Mouse (Mus musculus) liver, embryonic 15.5 days (tissue): ENCODE results near the gene Myo1c. TPM values are rescaled to one million over a fixed set of nuclear protein-coding genes. Genes with fewer than 3 reads are reported as not detected.
A peak's percentile ranks its signal among the peaks of the same experiment; 100 is the strongest.

Source experiments
- ATAC-seq: fragments of 200-750 bp; cut with Nextera tagmentation; 2 replicates; pipeline ENCODE4 v1.8.0; 2017; ENCODE audit warnings: moderate number of reproducible peaks, mild to moderate bottlenecking, moderate library complexity; ENCODE audit not compliant: insufficient read depth
- H3K27ac ChIP-seq: fragments of 300-500 bp; sonication (generic); replicated peaks from 2 replicates; pipeline ENCODE4 v1.5.1; 2015; ENCODE audit warnings: mild to moderate bottlenecking, inconsistent platforms
- H3K27me3 ChIP-seq: fragments of 300-500 bp; sonication (generic); 2 replicates; pipeline ENCODE4 v1.6.1; 2015; ENCODE audit warnings: mild to moderate bottlenecking, inconsistent platforms
- H3K36me3 ChIP-seq: fragments of 300-500 bp; sonication (generic); replicated peaks from 2 replicates; pipeline ENCODE4 v1.6.1; 2015; ENCODE audit warnings: moderate library complexity, mild to moderate bottlenecking, inconsistent platforms
- H3K4me1 ChIP-seq: fragments of 300-500 bp; sonication (generic); replicated peaks from 2 replicates; pipeline ENCODE4 v1.6.1; 2015; ENCODE audit warnings: inconsistent platforms
- H3K4me2 ChIP-seq: fragments of 300-500 bp; sonication (generic); 2 replicates; pipeline ENCODE4 v1.6.1; 2015; ENCODE audit warnings: moderate library complexity, mild to moderate bottlenecking, inconsistent platforms
- H3K4me3 ChIP-seq: fragments of 300-500 bp; sonication (generic); replicated peaks from 2 replicates; pipeline ENCODE4 v1.5.1; 2015; ENCODE audit warnings: mild to moderate bottlenecking, inconsistent platforms
- H3K9ac ChIP-seq: fragments of 300-500 bp; sonication (generic); 2 replicates; pipeline ENCODE4 v1.6.1; 2015; ENCODE audit warnings: moderate library complexity, mild to moderate bottlenecking, inconsistent platforms
- H3K9me3 ChIP-seq: fragments of 300-500 bp; sonication (generic); replicated peaks from 2 replicates; pipeline ENCODE4 v1.6.1; 2016; ENCODE audit warnings: inconsistent platforms
- WGBS: fragments of 180-500 bp; shearing (Covaris S2); methylation state at CpG from one replicate; pipeline ENCODE4 v1.1.7; 2015; ENCODE audit warnings: mixed read lengths; ENCODE audit not compliant: insufficient replicate concordance; 5-methylcytosine and 5-hydroxymethylcytosine counted together
- polyA plus RNA-seq: library from polyadenylated mRNA; unstranded; fragments of >200 nt; fragmentation: Nextera tagmentation; extraction: Ambion mirVana; gene quantifications from 2 replicates; pipeline ENCODE4 v1.2.1, GENCODE M21; 2015

Gene Myo1c
- polyA plus RNA-seq, 1 experiment from 2014 or later: 20.6 TPM

GRCm38 (mm10) chr11:75649155-75649561 lies 1.1 kb upstream of the Myo1c start:
- Histone ChIP-seq H3K4me3 (no peak overlapping the region), H3K9me3 (no peaks in the 10 kb centered on the region), H3K4me2 (no peak overlapping the region), H3K4me1 (peaks cover 66% of the 10 kb centered on the region), H3K36me3 (peaks cover 6% of the 10 kb centered on the region), H3K9ac (no peak overlapping the region), H3K27me3 (no peaks in the 10 kb centered on the region), H3K27ac (peak overlapping the region; percentile 55)
- 32% methylated on average over 4 of the region's 4 CpGs for WGBS
- ATAC-seq: no peak

GRCm38 (mm10) chr11:75650958-75651425 lies 688 bp downstream of the Myo1c start:
- H3K4me1 ChIP-seq: peaks cover 79% of the 10 kb centered on the region
- H3K36me3 ChIP-seq: no peaks in the 10 kb centered on the region; the same call in none of the 2 replicates
- H3K4me3 ChIP-seq: peak overlapping the region; percentile 83
- H3K27me3 ChIP-seq: no peaks in the 10 kb centered on the region
- H3K9ac ChIP-seq: peak overlapping the region; percentile 90
- 21% methylated on average over 13 of the region's 13 CpGs for WGBS
- ATAC-seq: no peak
- no peaks in the 10 kb centered on the region for H3K9me3 ChIP-seq
- peak overlapping the region; percentile 92 for H3K27ac ChIP-seq
- peak overlapping the region; percentile 100 for H3K4me2 ChIP-seq

DNA sequence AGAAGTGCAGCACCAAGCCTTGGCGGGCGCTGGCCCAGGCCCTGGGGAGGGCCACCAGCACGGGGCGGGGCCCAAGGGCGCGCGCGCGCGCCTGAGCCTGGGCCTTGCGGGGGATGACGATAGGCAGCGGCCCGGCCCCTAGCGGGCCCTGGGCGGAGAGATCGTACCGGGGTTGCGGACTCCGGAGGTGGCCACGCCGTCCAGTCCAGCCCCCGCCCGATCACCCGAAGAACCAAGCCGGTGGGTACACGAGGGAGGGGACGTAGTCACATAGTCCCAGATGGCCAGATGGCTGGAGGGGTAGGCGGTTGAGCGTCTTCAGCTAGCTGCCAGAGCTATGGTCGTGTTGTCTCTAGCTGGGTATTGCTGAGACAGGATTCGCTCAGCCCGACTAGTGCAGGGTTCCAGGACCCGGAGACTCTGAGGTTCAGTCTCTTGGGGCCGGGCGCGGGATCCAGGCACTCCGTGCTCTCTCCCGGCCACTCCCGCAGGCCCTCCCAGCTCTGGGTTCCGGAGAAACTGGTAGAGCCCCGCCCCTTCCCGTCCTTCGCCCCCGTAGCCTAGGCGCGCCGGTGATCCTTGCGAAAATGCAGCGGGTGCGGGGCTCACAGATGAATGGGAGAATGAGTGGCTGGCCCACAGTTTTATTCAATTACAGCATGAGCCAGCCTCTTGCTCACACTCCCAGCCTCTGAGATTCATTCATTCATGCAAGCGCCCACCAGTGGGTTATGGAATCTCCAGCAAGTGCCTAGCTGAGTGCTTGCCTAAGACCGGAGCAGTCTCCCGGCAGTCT lies 1.3 kb downstream of the Myo1c start:
- Histone ChIP-seq H3K36me3 (no peaks in the 10 kb centered on the region; the same call in none of the 2 replicates), H3K4me1 (peaks cover 85% of the 10 kb centered on the region), H3K4me3 (peak overlapping the region; percentile 83), H3K27ac (peak overlapping the region; percentile 92), H3K27me3 (no peaks in the 10 kb centered on the region), H3K9me3 (no peaks in the 10 kb centered on the region), H3K9ac (peak overlapping the region; percentile 90), H3K4me2 (peak overlapping the region; percentile 100)
- under 1% methylated on average over 54 of the region's 54 CpGs for WGBS
- ATAC-seq: peak; percentile 82

DNA sequence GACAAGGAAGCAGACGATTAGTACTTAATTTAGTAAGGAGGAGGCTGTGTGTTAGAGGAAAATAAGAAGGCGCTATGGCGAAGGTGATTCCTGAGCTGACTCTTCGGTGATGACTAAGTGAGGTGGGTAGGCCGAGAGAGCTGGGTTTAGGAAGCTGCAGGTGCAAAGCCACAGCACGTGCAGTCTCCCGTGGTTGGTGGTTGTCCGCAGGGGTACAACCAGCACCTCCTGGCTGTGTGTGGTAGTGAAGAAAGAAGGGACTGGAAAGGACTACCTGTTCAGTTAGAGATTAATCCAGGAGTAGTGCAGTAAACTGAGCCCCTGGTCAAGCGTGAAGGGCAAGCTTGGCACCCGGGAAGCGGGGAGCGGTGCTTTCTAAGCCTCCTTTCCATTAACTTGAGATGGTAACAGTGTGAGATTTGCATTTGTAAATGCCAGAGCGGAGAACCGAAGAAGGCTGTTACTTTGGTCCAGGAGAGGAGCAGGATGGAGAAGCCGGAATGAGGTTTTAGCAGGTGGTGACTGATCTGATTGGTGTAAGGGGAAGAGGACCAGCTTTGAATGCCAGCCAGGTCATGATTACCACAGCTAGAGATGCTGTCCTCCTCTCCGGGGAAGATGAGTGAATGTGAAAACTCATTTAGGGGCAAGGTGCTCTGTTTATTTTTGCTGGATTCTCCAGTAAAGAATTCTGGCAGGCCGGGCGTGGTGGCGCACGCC lies 2.1 kb downstream of the Myo1c start:
- peak overlapping the region; percentile 83 for H3K4me3 ChIP-seq
- no peaks in the 10 kb centered on the region for H3K27me3 ChIP-seq
- no peaks in the 10 kb centered on the region for H3K9me3 ChIP-seq
- H3K4me1 ChIP-seq: peaks cover 93% of the 10 kb centered on the region
- H3K27ac ChIP-seq: peak overlapping the region; percentile 92
- no peak for ATAC-seq
- H3K36me3 ChIP-seq: peaks cover 2% of the 10 kb centered on the region
- 23% methylated on average over 20 of the region's 20 CpGs for WGBS
- H3K9ac ChIP-seq: peak overlapping the region; percentile 90
- peak overlapping the region; percentile 100 for H3K4me2 ChIP-seq

DNA sequence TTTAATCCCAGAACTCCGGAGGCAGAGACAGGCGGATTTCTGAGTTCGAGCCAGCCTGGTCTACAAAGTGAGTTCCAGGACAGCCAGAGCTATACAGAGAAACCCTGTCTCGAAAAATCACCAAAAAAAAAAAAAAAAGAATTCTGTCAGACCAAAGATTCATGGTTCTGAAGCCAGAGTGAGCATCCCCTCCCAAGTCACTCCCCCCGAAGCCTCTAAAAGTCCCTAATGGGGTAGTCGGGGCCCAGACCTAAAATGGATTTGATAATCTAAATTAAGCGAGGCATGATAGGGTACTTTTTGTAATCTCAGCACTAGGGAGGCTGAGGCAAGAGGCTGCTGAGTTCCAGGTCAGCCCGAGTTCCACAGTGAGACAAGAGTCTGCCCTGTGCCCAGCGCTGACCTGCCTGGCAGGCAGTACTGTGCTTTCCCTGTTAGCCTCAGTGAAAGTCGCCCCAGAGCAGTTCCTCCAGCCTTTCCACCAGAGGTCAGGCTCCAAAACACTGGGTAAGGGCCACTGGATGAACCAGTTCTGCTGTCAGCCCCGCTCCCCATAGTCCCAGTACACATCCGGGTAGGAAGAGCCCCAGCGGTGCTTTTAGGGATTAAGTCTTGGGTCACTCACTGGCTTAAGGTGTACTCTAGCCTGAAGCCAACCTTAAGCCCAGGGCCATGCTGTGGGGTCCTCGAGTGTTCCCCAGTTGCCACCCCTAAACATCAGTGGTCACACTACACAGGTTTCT lies 2.8 kb downstream of the Myo1c start:
- ATAC-seq: no peak
- Histone ChIP-seq H3K36me3 (peaks cover 9% of the 10 kb centered on the region), H3K4me2 (peak overlapping the region; percentile 100), H3K27me3 (no peaks in the 10 kb centered on the region), H3K4me1 (peaks cover 92% of the 10 kb centered on the region), H3K27ac (peak overlapping the region; percentile 92), H3K9ac (peak overlapping the region; percentile 90), H3K4me3 (peak overlapping the region; percentile 83), H3K9me3 (no peaks in the 10 kb centered on the region)
- WGBS: 20% methylated on average over 14 of the region's 14 CpGs

GRCm38 (mm10) chr11:75653781-75654470 lies 3.6 kb downstream of the Myo1c start:
- under 1% methylated on average over 45 of the region's 45 CpGs for WGBS
- ATAC-seq: peak; percentile 59
- H3K4me1 ChIP-seq: peaks cover 85% of the 10 kb centered on the region

DNA sequence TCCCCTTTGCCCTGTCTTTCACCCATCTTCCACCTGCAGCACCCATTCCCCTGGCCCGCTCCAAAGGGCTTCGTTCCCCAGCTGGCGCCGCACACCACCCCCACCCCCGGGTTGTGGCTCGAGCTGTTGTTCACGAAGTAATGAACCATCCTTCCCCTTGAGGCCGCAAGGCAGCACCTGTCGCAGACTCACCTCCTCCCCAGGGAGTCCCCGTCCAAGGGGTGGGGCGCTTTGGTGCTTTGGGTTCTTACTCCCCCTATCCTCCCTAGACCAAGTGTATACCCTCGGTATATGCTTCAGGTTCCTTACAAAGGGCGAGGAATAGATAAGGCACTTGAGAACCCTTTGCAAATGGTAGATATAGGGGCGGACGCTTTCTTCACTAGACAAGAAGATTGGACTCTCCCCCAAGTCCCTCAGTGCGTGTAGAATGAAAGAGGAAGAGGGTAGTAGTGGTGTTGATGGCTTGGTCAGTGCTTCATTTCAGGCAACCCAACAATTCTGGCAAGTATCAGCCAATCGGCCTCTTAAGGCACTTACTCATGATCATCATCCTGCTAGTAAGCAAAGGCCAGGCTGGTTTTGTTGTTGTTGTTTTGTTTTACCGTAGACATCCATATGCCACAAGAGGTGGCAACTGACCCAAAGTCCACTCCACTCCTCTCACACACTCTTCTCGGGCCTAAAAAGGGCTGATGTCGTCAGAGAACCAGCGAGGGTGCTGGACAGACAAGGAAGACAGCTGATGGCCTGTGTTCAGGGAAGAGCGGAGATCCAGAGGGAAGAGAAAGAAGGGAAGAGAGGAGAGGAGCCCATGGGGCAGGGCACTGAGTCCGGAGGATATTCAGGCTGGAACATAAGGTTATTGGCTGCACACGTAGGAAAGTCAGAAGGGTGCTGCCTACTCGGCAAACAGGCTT lies 4.4 kb downstream of the Myo1c start:
- peak overlapping the region; percentile 89 for H3K27ac ChIP-seq

More at GRCm38 (mm10) chr11:75653781-75654470, 3.6 kb downstream of the Myo1c start:
- Histone ChIP-seq H3K9me3 (no peaks in the 10 kb centered on the region), H3K4me3 (peak overlapping the region; percentile 83), H3K27ac (peak overlapping the region; percentile 89), H3K9ac (peak overlapping the region; percentile 81), H3K4me2 (peak overlapping the region; percentile 100), H3K36me3 (peaks cover 17% of the 10 kb centered on the region), H3K27me3 (no peaks in the 10 kb centered on the region)

DNA sequence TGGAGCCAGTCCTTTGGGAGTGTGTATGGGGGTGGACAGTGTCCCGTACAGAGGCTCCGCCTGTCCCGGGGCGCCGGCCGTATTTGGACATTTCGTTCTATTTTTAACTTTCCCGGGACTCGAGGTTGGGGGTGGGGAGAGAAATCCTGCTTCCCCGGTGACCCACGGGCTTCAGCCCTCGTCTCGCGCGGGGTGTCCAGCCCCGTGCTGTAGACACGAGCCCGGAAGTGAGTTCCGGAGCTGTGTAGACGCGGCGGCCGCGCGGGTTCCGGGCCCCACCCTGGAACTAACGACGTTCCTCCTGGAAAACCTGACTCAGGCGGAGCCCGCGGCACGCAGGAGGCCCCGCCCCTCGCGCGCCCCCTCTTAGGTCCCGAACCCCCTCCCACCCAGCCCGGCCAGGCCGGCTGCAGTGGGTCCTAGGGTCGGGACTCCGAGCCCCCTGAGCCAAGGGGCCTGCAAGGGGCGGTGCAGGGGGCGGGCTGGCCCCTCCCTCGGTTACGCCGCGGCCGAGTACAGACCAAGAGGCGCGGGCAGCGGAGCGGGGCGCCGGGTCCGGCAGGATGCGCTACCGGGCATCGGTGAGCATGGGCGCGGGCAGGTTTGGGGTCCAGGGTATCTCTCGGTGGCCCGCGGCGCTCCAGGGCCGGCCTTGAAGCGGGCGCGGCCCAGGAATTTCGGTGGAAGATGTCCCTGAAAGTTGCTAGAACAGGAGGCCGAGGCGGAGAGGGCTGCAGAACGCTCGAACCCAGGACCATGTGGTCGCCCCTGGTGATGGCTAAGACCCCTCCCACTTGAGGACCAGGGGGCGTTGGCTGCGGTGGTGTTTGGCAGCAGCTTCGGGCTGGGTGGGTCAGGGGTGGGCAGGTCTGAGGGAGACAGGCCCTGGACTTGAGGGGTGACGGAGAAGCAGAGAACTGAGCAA lies 5.6 kb downstream of the Myo1c start:
- H3K9ac ChIP-seq: peak overlapping the region; percentile 81
- H3K9me3 ChIP-seq: no peaks in the 10 kb centered on the region
- no peaks in the 10 kb centered on the region for H3K27me3 ChIP-seq
- H3K4me3 ChIP-seq: peak overlapping the region; percentile 83
- peak overlapping the region; percentile 89 for H3K27ac ChIP-seq
- peak overlapping the region; percentile 100 for H3K4me2 ChIP-seq
- peaks cover 35% of the 10 kb centered on the region for H3K36me3 ChIP-seq
- peak; percentile 29 for ATAC-seq
- peaks cover 74% of the 10 kb centered on the region for H3K4me1 ChIP-seq
- under 1% methylated on average over 78 of the region's 78 CpGs for WGBS

More for the DNA sequence above, 4.4 kb downstream of the Myo1c start:
- WGBS: 18% methylated on average over 25 of the region's 25 CpGs
- H3K4me3 ChIP-seq: peak overlapping the region; percentile 83
- H3K4me1 ChIP-seq: peaks cover 80% of the 10 kb centered on the region
- peak; percentile 51 for ATAC-seq
- no peaks in the 10 kb centered on the region for H3K9me3 ChIP-seq
- no peaks in the 10 kb centered on the region for H3K27me3 ChIP-seq
- peak overlapping the region; percentile 81 for H3K9ac ChIP-seq
- H3K4me2 ChIP-seq: peak overlapping the region; percentile 100
- peaks cover 24% of the 10 kb centered on the region for H3K36me3 ChIP-seq
